Mouse (Mus musculus) MEL (cell line): Measurements from ENCODE around the gene Cps1. TPM values are rescaled to one million over a fixed set of nuclear protein-coding genes. Genes with fewer than 3 reads are reported as not detected.

Experiments
- DNase-seq: peaks from one replicate; pipeline ENCODE4 v3.0.0; 2011; ENCODE audit warnings: low read depth, low spot score
- H3K27ac ChIP-seq: 2 replicates; pipeline ENCODE4 v1.5.1; 2012; ENCODE audit warnings: low read depth, mild to moderate bottlenecking, control low read depth, low read length, moderate library complexity; ENCODE audit not compliant: control insufficient read depth
- H3K27me3 ChIP-seq, 2 experiments: fragments of 150-350 bp in 1 of 2; sonication (generic) in 1 of 2; 2 replicates each; pipeline ENCODE4 v1.6.1; 2012; ENCODE audit warnings: low read length in 2 of 2, mild to moderate bottlenecking in 2 of 2, improper control_type of control experiment in 1 of 2, moderate library complexity in 1 of 2; ENCODE audit not compliant: insufficient read depth in 2 of 2, control insufficient read depth in 1 of 2
- H3K36me3 ChIP-seq, 2 experiments: 2 replicates each; pipeline ENCODE4 v1.6.1; 2012 to 2014; ENCODE audit warnings: low read length in 2 of 2, improper control_type of control experiment in 1 of 2, inconsistent platforms in 1 of 2, mild to moderate bottlenecking in 1 of 2; ENCODE audit not compliant: insufficient read depth in 2 of 2, control insufficient read depth in 1 of 2
- H3K4me1 ChIP-seq, 2 experiments: fragments of 150-350 bp in 1 of 2; sonication (generic) in 1 of 2; 2 replicates each; pipeline ENCODE4 v1.6.1; 2012; ENCODE audit warnings: low read length in 2 of 2, improper control_type of control experiment in 1 of 2, mild to moderate bottlenecking in 1 of 2; ENCODE audit not compliant: insufficient read depth in 2 of 2, control insufficient read depth in 1 of 2
- H3K4me3 ChIP-seq, 2 experiments: fragments of 150-350 bp in 1 of 2; sonication (generic) in 1 of 2; 2 replicates each; pipeline ENCODE4 v1.5.1; 2012; ENCODE audit warnings: low read depth in 2 of 2, low read length in 2 of 2, mild to moderate bottlenecking in 2 of 2, moderate library complexity in 2 of 2, control low read depth in 1 of 2, improper control_type of control experiment in 1 of 2; ENCODE audit not compliant: control insufficient read depth in 1 of 2, insufficient read depth in 1 of 2
- H3K79me2 ChIP-seq: 2 replicates; pipeline ENCODE4 v1.6.1; 2012; ENCODE audit warnings: mild to moderate bottlenecking, low read length, moderate library complexity; ENCODE audit not compliant: control insufficient read depth, poor library complexity, insufficient read depth
- H3K9ac ChIP-seq: 2 replicates; pipeline ENCODE4 v1.6.1; 2012; ENCODE audit warnings: low read depth, mild to moderate bottlenecking, control low read depth, low read length, moderate library complexity; ENCODE audit not compliant: control insufficient read depth, poor library complexity, severe bottlenecking
- H3K9me3 ChIP-seq: fragments of 150-350 bp; sonication (generic); replicated peaks from 2 replicates; pipeline ENCODE4 v1.6.1; 2012; ENCODE audit warnings: mild to moderate bottlenecking, low read length, improper control_type of control experiment, moderate library complexity; ENCODE audit not compliant: insufficient read depth
- BHLHE40 ChIP-seq: IDR thresholded peaks from 2 replicates; pipeline ENCODE4 v1.6.1; 2012; ENCODE audit warnings: low read depth, mild to moderate bottlenecking, inconsistent platforms, low read length, improper control_type of control experiment, borderline replicate concordance
- CHD1 ChIP-seq: IDR thresholded peaks from 2 replicates; pipeline ENCODE4 v1.6.1; 2012; ENCODE audit warnings: low read depth, mild to moderate bottlenecking, inconsistent platforms, low read length, improper control_type of control experiment
- CHD2 ChIP-seq: IDR thresholded peaks from 2 replicates; pipeline ENCODE4 v1.6.1; 2011; ENCODE audit warnings: low read length, improper control_type of control experiment
- CTCF ChIP-seq, 3 experiments: IDR thresholded peaks in 2 of 3; conservative IDR thresholded peaks in 1 of 3; 2 replicates each; pipeline ENCODE4 v1.5.1; 2011 to 2012; ENCODE audit warnings: low read length in 3 of 3, low read depth in 2 of 3, mild to moderate bottlenecking in 2 of 3, improper control_type of control experiment in 1 of 3, inconsistent platforms in 1 of 3, mixed read lengths in 1 of 3, moderate library complexity in 1 of 3; ENCODE audit not compliant: control insufficient read depth in 1 of 3, insufficient read depth in 1 of 3, poor library complexity in 1 of 3, severe bottlenecking in 1 of 3
- ETS1 ChIP-seq: IDR thresholded peaks from 2 replicates; pipeline ENCODE4 v1.6.1; 2012; ENCODE audit warnings: low read depth, mild to moderate bottlenecking, inconsistent platforms, low read length, improper control_type of control experiment, moderate library complexity
- GABPA ChIP-seq: IDR thresholded peaks from 2 replicates; pipeline ENCODE4 v1.6.1; 2012; ENCODE audit warnings: low read depth, mild to moderate bottlenecking, inconsistent platforms, low read length, improper control_type of control experiment, moderate library complexity
- GATA1 ChIP-seq: IDR thresholded peaks from 2 replicates; pipeline ENCODE4 v1.6.1; 2011; ENCODE audit warnings: low read depth, low read length, improper control_type of control experiment
- HCFC1 ChIP-seq: IDR thresholded peaks from 2 replicates; pipeline ENCODE4 v1.6.1; 2012; ENCODE audit warnings: low read depth, mild to moderate bottlenecking, inconsistent platforms, low read length, improper control_type of control experiment, moderate library complexity
- JUND ChIP-seq: IDR thresholded peaks from 2 replicates; pipeline ENCODE4 v1.6.1; 2011; ENCODE audit warnings: low read depth, mild to moderate bottlenecking, improper control_type of control experiment, low read length
- KAT2A ChIP-seq: conservative IDR thresholded peaks from 2 replicates; pipeline ENCODE4 v1.6.1; 2012; ENCODE audit warnings: low read depth, low read length, improper control_type of control experiment, inconsistent platforms
- MAFK ChIP-seq: IDR thresholded peaks from 2 replicates; pipeline ENCODE4 v1.6.1; 2011; ENCODE audit warnings: low read depth, mild to moderate bottlenecking, low read length, improper control_type of control experiment, borderline replicate concordance
- MAX ChIP-seq: IDR thresholded peaks from 2 replicates; pipeline ENCODE4 v1.6.1; 2011; ENCODE audit warnings: low read length, improper control_type of control experiment
- MEF2A ChIP-seq: IDR thresholded peaks from 2 replicates; pipeline ENCODE4 v1.6.1; 2014; ENCODE audit warnings: low read depth, mild to moderate bottlenecking, inconsistent platforms, low read length, improper control_type of control experiment; ENCODE audit not compliant: poor library complexity, insufficient replicate concordance, severe bottlenecking; ENCODE audit errors: extremely low read depth
- NELFE ChIP-seq: IDR thresholded peaks from 2 replicates; pipeline ENCODE4 v1.6.1; 2011; ENCODE audit warnings: low read depth, low read length, improper control_type of control experiment
- NRF1 ChIP-seq: IDR thresholded peaks from 2 replicates; pipeline ENCODE4 v1.6.1; 2014; ENCODE audit warnings: low read depth, mild to moderate bottlenecking, inconsistent platforms, low read length, improper control_type of control experiment, moderate library complexity; ENCODE audit not compliant: poor library complexity, insufficient read depth, severe bottlenecking
- RAD21 ChIP-seq: IDR thresholded peaks from 2 replicates; pipeline ENCODE4 v1.6.1; 2011; ENCODE audit warnings: mild to moderate bottlenecking, low read depth, low read length, improper control_type of control experiment
- RCOR1 ChIP-seq: IDR thresholded peaks from 2 replicates; pipeline ENCODE4 v1.6.1; 2012; ENCODE audit warnings: low read depth, mild to moderate bottlenecking, inconsistent platforms, low read length, improper control_type of control experiment
- SMC3 ChIP-seq: IDR thresholded peaks from 2 replicates; pipeline ENCODE4 v1.6.1; 2011; ENCODE audit warnings: low read depth, low read length, improper control_type of control experiment
- TBP ChIP-seq: IDR thresholded peaks from 2 replicates; pipeline ENCODE4 v1.8.0; 2011; ENCODE audit warnings: low read depth, low read length, improper control_type of control experiment
- UBTF ChIP-seq: IDR thresholded peaks from 2 replicates; pipeline ENCODE4 v1.6.1; 2012; ENCODE audit warnings: low read depth, mild to moderate bottlenecking, inconsistent platforms, low read length, improper control_type of control experiment, moderate library complexity, borderline replicate concordance; ENCODE audit not compliant: insufficient read depth
- USF2 ChIP-seq, 2 experiments: IDR thresholded peaks; 2 replicates each; pipeline ENCODE4 v1.6.1; 2011 to 2012; ENCODE audit warnings: improper control_type of control experiment in 2 of 2, low read length in 2 of 2, borderline replicate concordance in 1 of 2, inconsistent platforms in 1 of 2, low read depth in 1 of 2, mild to moderate bottlenecking in 1 of 2; ENCODE audit not compliant: insufficient read depth in 1 of 2
- ZC3H11A ChIP-seq: IDR thresholded peaks from 2 replicates; pipeline ENCODE4 v1.6.1; 2012; ENCODE audit warnings: low read depth, mild to moderate bottlenecking, inconsistent platforms, low read length, improper control_type of control experiment
- ZKSCAN1 ChIP-seq: IDR thresholded peaks from 2 replicates; pipeline ENCODE4 v1.6.1; 2012; ENCODE audit warnings: low read depth, mild to moderate bottlenecking, inconsistent platforms, low read length, improper control_type of control experiment, moderate library complexity
- ZNF384 ChIP-seq: IDR thresholded peaks from 2 replicates; pipeline ENCODE4 v1.6.1; 2012; ENCODE audit warnings: low read depth, mild to moderate bottlenecking, inconsistent platforms, low read length, improper control_type of control experiment
- polyA plus RNA-seq, 2 experiments: library from polyadenylated mRNA; stranded (reverse) in 1 of 2; unstranded in 1 of 2; fragments of >175 nt in 1 of 2; fragments of >200 nt in 1 of 2; gene quantifications; 2 replicates each; pipeline versions ENCODE4 v1.2.1 to v1.2.4; 2012; ENCODE audit warnings: low replicate concordance in 2 of 2, low read depth in 1 of 2; ENCODE audit not compliant: insufficient read length in 2 of 2, insufficient read depth in 1 of 2, missing spikeins in 1 of 2
- total RNA-seq: library from RNA; depleted of rRNA; stranded (reverse); fragments of 300-350 nt; gene quantifications from 2 replicates; pipeline ENCODE4 v1.2.3, GENCODE M21; 2012

Cps1 gene
- total and polyA plus RNA-seq, 3 experiments: not detected

- Histone ChIP-seq H3K27me3 (no peaks in the 10 kb centered on the region; a peak in 1 of 4 replicates), H3K9me3 (no peaks in the 10 kb centered on the region), H3K4me1 (no peaks in the 10 kb centered on the region), H3K9ac (no peak overlapping the region), H3K36me3 (no peaks in the 10 kb centered on the region)
- TF ChIP-seq RCOR1 (no peak), CHD1 (no peak), RAD21 (peak; percentile 9), KAT2A (no peak), NELFE (no peak), MEF2A (no peak), ZC3H11A (no peak), MAX (no peak), BHLHE40 (no peak), USF2 (IDR thresholded peaks at IDR 0.05; ENCODE audit: borderline replicate concordance in 1 of 2, insufficient read depth in 1 of 2, low read depth in 1 of 2, low read length in 2 of 2) (no peak), JUND (no peak), NRF1 (no peak), GABPA (no peak), MAFK (no peak), UBTF (no peak), HCFC1 (no peak), ZNF384 (no peak), CTCF (IDR thresholded peaks at IDR 0.05 in 2 of 3, conservative IDR thresholded peaks at IDR 0.05 in 1 of 3; ENCODE audit: control insufficient read depth in 1 of 3, insufficient read depth in 1 of 3, low read depth in 2 of 3, low read length in 3 of 3, poor library complexity in 1 of 3, severe bottlenecking in 1 of 3) (peak in 2 of 3 experiments; percentile 14 to 32; a peak in 2 of 6 replicates), ZKSCAN1 (no peak), SMC3 (peak; percentile 38), TBP (no peak), CHD2 (no peak), GATA1 (no peak), ETS1 (no peak)
- TF ChIP-seq, all 39 proteins: peak for 3
- DNase-seq: peak; percentile 30
- Histone ChIP-seq H3K27ac (no peak overlapping the region), H3K4me3 (no peak overlapping the region), H3K79me2 (no peaks in the 10 kb centered on the region)
Measured at GRCm38 (mm10) chr1:67143939-67144338, 21.1 kb downstream of the Cps1 start.
